Mouse (Mus musculus) liver, embryonic 14 days (tissue): ENCODE results near the gene Hoxc5. TPM values are rescaled to one million over a fixed set of nuclear protein-coding genes. Genes with fewer than 3 reads are reported as not detected.

Experiments used
- polyA plus RNA-seq: library from polyadenylated mRNA; depleted of rRNA; stranded (reverse); fragments of >200 nt; gene quantifications from 2 replicates; pipeline ENCODE4 v1.2.3, GENCODE M21; 2012; rRNA removed

Gene Hoxc5
- polyA plus RNA-seq = 0.03 and 0.19 TPM in 2 replicates

DNA sequence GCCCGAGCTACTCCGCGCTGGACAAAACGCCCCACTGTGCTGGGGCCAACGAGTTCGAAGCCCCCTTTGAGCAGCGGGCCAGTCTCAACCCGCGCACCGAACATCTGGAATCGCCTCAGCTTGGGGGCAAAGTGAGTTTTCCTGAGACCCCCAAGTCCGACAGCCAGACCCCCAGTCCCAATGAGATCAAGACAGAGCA lies at the start of gene Hoxc5:
Hoxc5 (plus strand) TSS at position 132 of the 199 bp plus-strand sequence.

DNA sequence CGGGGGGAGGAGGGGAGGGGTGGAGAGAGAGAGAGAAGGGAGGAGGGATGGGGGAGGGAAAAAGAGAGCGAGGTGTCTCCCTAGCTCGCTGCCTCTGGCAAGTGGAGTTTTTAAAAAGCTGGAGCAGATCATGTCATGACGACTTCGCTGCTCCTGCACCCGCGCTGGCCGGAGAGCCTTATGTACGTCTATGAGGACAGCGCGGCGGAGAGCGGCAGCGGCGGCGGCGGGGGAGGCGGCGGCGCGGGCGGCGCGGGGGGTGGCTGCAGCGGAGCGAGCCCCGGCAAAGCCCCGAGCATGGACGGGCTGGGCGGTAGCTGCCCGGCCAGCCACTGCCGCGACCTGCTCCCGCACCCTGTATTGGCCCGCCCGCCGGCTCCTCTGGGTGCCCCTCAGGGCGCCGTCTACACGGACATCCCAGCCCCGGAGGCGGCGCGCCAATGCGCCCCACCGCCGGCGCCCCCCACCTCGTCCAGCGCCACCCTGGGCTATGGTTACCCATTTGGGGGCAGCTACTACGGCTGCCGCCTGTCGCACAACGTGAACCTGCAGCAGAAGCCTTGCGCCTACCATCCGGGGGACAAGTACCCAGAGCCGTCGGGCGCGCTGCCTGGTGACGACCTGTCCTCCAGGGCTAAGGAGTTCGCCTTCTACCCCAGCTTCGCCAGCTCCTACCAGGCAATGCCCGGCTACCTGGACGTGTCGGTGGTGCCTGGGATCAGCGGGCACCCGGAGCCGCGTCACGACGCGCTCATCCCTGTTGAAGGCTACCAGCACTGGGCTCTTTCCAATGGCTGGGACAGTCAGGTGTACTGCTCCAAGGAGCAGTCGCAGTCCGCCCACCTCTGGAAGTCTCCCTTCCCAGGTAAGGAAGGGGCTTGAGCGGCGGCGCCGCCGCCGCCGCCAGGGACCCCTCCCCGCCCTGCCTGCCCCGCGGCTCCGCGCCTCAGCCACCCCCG lies 45.9 kb upstream of the Hoxc5 start, which contains the start of gene Hoxc13:
Hoxc13 (plus strand) TSS at position 51 of the 959 bp plus-strand sequence.

DNA sequence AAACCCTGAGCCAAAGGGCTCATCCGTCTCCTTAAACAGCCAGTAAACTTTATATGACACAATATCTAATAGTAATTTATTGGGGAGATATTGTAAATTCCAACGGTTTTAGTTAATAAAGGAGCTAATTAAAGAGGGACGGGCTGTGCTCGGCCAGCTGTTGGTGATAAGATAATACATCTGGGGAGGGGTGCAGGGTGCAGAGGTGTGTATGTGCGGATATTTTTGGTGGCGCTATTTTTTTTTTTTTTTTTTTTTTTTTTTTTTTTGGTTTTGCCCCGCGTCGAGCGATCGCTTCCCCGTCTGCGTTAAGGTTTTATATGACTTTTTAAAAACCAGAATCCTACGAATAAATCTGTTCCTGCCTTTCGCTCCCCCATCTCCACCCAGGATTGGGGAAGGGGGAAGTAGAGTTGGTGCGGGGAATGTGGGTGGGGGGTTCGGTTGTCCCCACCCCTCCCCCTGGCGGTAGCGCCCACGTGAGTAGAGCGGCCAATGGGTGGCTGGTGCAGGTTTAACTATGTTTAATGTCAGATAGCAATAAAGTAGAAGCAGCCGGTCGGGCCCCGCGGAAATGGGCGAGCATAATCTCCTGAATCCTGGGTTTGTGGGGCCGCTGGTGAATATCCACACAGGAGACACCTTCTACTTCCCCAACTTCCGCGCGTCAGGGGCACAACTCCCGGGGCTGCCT lies 30.8 kb upstream of the Hoxc5 start, which contains the start of gene Hoxc12:
Hoxc12 (plus strand) TSS at position 479 of the 694 bp plus-strand sequence.

DNA sequence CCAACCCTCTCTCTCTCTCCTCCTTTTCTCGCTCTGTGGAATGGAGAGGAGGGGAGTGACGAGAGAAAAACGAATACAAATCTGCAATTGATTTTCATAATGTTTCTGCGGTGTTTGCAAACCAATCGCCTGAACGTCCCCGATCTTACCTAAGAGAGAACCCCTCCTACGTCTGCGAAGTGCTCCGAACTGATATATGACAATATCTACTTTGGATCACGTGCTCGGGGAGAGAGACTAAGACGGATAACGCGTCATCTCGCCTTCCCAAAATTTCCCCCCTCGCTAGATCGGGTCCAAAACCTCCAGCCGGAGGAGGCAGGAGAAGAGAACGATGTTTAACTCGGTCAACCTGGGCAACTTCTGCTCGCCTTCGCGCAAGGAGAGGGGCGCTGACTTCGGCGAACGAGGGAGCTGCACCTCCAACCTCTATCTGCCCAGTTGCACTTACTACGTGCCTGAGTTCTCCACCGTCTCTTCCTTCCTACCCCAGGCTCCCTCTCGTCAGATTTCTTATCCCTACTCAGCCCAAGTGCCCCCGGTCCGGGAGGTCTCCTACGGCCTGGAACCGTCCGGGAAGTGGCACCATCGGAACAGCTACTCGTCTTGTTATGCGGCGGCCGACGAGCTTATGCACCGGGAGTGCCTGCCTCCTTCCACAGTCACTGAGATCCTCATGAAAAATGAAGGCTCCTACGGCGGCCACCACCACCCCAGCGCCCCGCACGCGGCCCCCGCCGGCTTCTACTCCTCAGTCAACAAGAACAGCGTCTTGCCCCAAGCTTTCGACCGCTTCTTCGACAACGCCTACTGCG lies 12.8 kb upstream of the Hoxc5 start, which contains the start of gene Hoxc11:
Hoxc11 (plus strand) TSS at position 236 of the 815 bp plus-strand sequence.

DNA sequence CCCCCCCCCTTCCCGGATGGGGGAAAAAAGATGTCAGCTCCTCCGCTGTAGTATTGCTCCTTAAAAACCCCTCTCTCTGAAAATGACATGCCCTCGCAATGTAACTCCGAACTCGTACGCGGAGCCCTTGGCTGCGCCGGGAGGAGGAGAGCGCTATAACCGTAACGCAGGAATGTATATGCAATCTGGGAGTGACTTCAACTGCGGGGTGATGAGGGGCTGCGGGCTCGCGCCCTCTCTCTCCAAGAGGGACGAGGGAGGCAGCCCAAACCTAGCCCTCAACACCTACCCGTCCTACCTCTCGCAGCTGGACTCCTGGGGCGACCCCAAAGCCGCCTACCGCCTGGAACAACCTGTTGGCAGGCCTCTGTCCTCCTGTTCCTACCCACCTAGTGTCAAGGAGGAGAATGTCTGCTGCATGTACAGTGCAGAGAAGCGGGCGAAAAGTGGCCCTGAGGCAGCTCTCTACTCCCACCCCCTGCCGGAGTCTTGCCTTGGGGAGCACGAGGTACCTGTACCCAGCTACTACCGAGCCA lies 399 bp upstream of the Hoxc5 start, which contains the start of gene Hoxc10:
Hoxc10 (plus strand) TSS at position 21 of the 536 bp plus-strand sequence.

DNA sequence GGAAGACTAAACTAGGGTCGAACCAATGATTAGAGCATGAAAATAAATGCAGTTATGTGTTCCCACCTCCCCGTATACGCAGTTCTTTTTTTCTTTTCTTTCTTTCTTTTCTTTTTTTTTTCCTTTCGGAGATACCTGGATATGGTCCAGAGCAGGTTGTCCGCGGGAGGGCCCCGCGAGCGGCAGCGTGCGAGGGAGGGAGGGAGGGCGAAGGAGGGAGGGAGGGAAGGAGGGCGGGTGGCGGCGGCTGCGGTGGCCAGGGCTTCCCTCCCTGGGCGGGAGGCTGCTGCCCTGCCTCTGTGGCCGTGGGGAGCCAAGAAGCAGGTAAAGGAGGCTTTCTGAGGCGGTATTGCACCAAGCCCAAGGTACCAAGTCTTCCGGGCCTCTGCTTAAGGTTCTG lies 8.9 kb downstream of the Hoxc5 start, which contains the start of gene Hoxc9:
Hoxc9 (plus strand) TSS at position 269 of the 400 bp plus-strand sequence.

DNA sequence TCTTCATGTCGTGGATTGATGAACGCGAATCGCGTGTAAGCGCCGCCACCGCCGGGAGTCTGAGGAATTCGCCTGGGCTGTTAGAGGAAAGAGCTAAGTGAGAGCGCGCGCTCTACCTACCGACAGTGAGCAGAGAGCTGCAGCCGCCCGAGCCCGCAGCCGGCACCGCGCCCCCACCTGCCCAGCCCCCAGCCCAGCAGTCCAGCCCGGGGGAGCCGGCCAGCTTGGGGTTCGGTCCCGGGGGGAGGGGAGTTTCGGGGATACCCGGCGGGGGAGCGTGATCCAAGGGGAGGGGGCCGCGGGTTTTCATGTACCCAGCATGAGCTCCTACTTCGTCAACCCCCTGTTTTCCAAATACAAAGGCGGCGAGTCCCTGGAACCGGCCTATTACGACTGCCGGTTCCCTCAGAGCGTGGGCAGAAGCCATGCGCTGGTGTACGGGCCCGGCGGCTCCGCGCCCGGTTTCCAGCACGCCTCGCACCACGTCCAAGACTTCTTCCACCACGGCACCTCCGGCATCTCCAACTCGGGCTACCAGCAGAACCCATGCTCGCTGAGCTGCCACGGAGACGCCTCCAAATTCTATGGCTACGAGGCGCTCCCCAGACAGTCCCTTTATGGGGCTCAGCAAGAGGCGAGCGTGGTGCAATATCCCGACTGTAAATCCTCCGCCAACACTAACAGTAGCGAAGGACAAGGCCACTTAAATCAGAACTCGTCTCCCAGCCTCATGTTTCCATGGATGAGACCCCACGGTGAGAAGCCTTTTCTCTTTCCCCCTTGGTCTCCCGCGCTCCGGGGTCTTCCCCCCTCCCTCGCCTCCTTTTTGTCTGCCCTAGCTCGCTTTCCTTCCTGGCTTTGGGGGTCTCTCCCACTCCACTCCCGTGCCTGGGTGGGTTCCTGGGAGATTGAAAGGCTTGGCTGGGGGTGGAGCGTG lies 23.5 kb downstream of the Hoxc5 start, which contains the start of gene Hoxc8:
Hoxc8 (plus strand) TSS at position 147 of the 937 bp plus-strand sequence.

DNA sequence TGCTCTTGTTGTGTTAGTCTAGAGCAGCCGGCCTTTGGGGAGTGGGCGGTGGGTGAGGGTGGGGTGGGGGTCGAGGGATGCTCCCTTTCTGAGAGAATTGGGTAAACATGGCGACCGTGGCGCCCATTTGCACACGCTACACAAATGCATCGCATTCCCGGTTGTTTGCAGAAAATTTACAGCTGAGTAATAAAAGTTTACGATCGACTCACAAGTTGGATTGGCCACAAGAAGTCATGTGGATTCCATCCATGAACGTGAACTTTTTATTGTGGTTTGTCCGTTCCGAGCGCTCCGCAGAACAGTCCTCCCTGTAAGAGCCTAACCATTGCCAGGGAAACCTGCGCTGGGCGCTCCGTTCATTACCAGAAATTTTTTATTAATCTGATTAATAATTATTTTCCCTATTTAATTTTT lies 30.7 kb downstream of the Hoxc5 start, which contains the start of gene Hoxc6:
Hoxc6 (plus strand) TSS at position 319 of the 417 bp plus-strand sequence.

DNA sequence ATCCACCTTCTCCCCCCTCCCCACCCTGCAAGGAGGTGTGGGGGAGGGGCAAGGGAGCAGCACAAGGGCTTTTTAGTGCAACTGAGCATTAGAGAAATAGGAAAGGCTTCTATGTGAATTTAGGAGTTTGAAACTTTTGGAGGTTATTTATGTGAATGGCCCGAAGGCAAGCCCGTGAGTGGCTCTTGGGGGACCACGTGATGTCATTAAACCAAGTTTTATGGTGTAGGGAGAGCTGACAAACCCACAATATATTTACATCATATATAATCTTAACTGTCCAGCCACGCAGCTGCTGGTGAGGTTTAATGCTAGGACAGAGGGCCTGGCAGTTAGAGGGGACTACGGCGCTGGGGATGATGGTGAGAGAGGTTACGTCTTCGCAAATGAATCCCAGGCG lies 51.4 kb downstream of the Hoxc5 start, which contains the start of gene Hoxc4:
Hoxc4 (plus strand) TSS at position 299 of the 400 bp plus-strand sequence.

Other genes with a start within 250 kb of the Hoxc5 start
- gene Calcoco1, start 245.3 kb upstream of the Hoxc5 start, polyA plus RNA-seq = 5.4 and 6.1 TPM in 2 replicates
- gene Hoxc13, start 46.3 kb upstream of the Hoxc5 start, polyA plus RNA-seq = not detected in 2 replicates
- not detected in 2 replicates for gene Hoxc12, start 30.7 kb upstream of the Hoxc5 start, polyA plus RNA-seq
- not detected in 2 replicates for gene Hoxc11, start 13.0 kb upstream of the Hoxc5 start, polyA plus RNA-seq
- 0.09 TPM in 1 of 2 replicates, not detected in the other for gene Hoxc10, start 647 bp upstream of the Hoxc5 start, polyA plus RNA-seq
- 0.07 TPM in 1 of 2 replicates, not detected in the other for gene Hoxc9, start 9.0 kb downstream of the Hoxc5 start, polyA plus RNA-seq
- 0.01 and 0.17 TPM in 2 replicates for gene Hoxc8, start 23.2 kb downstream of the Hoxc5 start, polyA plus RNA-seq
- 0.09 and 0.34 TPM in 2 replicates for gene Hoxc6, start 30.8 kb downstream of the Hoxc5 start, polyA plus RNA-seq
- gene Hoxc4, start 51.5 kb downstream of the Hoxc5 start, polyA plus RNA-seq = 0.07 and 0.25 TPM in 2 replicates
- 3.5 and 4.1 TPM in 2 replicates for gene Smug1, start 199.6 kb downstream of the Hoxc5 start, polyA plus RNA-seq